Mouse (Mus musculus): Measurements from ENCODE around the gene Ccdc71.

Ccdc71 gene

DNA sequence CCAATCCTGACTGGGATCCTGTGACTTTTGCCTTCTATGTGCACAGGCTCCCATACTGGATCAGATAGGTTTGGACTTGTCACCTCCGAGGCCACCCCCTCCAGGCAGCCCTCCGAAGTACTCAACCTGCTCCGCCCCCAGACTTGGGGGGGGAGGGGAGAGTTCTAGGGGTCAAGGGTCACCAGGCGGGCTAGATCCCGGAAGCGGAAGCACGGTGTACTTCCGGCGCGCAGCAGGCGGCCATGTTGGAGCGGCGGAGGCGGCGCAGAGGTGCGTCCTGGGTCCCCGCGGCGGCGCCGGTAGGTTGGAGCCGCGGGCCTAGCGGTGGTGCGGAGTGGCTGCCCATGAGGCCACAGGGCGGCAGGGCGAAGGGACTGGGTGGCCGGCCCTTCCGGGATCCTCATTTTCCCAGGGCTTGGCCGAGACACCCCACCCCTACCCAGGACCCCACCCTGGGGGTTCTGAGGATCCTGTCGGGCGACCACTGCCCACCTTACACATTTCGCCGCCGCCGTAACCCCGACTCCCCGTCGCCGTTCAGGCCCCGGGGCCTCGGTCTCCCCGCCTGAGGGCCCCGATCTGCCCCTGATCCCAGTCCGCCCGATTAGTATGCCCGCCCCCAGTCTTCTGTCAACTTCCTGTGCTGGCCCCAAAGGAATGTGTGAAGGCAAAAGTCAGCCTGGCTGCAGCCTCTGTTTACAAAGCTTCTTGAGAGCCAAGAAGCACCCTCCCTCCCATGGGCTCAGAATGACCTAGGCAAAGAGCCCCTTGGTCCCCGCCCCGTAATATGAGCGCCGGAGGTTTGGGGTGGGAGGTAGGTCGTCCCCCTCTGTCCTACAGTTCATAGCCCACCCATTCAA, at the start of gene Ccdc71:
Gene Ccdc71, plus strand, starts transcription at position 209 of the 860 bp plus-strand sequence.
- DNase-seq: peak; percentile 92

DNA sequence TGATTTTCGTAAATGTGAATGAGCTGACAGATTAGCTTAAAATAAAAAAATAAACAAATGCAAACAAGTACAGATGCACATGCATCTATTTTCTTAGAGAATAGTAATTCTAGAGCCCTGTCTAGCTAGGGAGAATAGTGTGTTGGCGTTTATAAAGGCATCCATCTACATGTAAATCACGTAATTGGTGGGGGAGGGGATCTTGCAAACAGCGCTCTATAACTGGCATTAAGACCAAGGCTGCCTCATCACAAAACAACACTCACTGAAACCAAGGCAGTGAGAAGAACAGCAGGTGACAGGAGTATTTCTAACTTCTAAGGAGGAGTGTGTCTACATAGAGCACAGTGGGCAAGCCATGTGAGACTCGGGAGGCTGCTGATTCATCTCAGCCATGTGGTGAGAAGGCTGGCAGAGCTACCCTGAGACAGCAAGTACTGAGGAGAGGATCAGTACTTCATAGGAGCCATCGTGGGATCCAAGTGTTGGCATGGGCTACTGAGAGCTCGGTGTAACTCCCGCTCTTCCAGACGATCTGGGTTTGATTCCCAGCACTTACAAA, 48.9 kb upstream of the Ccdc71 start:
- no peak for DNase-seq

DNA sequence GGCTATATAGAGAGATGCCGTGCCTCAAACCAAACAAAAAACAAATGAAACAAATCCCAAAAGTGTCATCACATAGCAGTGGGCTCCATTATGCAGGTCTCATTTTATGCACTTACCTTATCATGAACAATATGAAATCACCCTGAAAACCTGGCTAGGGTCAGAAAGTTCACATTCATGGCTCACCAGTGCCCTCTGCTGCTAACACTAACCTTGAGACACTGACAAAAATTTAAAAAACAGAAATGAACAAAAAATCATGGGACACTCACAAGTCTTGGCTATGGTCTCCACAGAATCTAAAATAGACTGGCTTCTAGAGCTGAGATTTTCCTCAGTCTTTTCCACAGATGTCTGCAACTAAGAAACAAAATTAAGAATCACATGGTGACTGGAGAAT, 48.1 kb upstream of the Ccdc71 start:
- DNase-seq: peak; percentile 38

DNA sequence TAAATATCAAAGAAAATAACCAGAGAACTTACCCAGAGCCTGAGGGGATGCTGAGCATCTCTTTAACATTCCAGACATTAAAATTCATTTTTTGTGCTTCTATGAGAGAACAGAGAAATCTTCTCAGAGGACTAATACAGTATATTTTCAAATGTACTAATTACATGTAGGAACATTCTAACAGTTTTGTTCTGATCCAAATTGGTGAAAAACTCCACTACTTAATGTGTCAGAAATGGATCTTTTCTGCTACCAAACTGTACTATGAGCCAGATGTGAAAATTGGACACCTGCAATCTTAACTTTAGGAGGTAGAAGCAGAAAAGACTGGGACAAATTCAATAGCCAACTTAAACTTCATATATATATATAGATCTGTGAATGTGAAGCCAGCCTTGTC, 31.9 kb upstream of the Ccdc71 start, which contains the start of gene Ccdc36:
Gene Ccdc36, minus strand, starts transcription at position 101 of the 400 bp plus-strand sequence.
- no peak for DNase-seq

DNA sequence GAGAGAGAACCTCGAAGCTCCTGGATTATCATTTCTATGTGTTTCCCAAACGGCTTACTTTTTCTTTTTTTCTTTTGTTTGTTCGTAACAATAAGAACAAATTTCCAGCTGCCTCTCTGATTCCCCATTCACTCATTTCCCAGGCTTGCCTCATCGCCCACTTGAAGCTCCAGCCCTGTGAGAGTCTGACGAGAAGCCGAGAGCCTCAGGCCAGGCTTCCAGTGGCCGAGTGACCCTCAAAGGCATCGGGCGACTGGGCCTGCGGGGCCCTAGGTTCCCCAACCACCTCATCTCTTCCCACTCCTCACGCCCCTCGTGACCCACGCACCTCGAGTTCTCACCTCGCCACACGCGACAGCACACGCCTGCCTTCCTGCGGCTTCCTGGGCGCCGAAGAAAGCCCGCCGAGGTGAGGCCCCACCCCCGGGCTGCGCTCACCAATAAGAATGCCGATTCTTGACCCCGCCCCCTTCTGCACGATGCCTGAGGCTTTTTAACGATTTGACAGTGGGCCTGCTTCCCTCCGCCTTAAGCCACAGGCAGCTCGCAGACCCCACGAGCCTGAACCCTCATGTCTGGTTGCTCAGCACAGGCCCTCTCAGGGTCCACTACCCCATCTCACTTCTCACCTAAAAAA, 28.8 kb upstream of the Ccdc71 start:
- peak; percentile 55 for DNase-seq

DNA sequence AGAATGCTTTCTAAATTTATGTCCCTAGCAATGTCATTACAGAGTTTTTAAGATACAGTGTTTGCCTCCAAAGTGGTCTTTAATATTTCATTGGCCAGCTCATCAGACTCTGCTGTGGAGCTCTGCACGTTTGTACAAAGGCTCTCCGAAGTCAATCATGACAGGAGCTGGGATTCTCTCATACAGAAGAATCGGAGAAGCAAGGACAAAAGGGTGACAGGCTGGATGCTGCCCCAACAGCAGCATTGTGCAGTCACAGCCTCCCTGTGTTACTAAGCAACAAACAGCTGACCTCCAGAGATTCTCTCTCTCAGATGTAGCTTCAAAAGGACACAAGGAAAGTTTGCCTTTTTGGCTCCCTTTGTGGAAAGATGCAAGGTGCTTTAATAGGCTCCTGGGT, 24.1 kb upstream of the Ccdc71 start, which contains the start of gene BC048562:
Gene BC048562, plus strand, starts transcription at position 301 of the 400 bp plus-strand sequence.
- no peak for DNase-seq

DNA sequence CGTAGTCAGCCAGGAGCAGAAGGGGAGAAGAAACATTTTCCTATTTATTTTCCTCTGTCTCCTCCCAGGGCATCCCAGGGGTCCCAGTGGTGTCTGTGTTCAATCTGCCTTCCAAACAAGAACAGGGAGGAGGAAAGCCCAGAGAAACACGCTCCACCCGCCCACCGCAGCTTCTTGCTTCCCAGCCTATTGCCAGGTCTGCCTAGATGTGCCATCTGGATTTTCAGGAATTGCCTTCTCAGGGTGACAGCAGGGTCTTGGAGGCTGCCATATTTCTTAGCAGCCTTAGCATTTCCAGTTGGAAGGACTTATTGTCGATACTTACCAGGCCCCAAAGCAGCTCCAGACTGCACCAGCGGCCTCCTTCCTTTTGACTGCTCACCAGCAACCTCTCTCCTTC, 21.2 kb upstream of the Ccdc71 start:
- no peak for DNase-seq

DNA sequence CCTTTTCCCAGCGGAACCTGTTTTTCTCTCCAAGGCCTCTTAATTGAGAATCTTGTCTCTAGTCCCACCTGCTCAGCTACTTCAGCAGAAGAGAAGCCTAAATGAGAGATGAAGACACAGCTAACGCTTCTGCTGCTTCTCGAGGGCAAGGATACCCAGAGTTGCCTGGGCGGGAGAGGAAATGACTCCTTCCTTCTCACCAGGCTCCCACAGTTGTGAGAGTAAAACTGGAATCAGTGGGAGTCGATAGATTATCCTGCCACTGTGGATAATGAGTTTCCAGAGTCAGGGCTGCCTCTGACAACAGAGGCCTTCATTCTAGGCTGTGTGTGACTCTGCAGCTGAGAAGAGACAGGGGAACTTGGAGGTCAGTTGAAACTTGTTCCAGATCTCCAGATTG, 19.8 kb upstream of the Ccdc71 start:
- no peak for DNase-seq

DNA sequence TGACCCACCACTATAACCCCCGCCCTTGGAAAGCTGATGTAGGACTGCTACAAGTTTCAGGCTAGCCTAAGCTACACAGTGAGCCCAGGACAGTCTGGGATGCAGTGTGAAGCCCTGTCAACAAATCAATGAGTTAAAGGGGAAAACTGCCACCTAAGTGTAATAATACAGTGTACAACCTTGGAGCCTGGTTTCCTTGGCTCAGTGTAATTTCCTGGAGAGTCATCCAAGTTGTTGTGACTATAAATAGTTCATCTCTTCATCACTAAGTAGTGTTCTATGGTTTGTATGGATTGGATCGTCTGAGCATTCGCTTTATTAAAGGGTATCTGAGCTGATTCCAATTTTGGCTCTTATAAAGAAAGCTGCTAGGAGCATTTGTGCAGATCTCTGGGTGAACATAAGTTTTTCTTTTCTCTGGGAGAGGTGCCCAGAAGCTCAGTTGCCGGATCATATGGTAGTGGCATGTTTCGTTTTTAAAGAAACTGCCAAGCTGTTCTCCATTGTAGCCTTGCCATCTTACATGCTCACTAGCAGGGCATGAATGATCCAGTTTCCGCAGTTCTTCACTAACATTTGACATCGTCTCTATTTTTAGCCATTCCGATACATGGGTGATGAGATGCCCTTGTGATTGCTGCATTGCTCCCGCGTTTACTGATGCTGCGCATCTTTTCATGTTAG, 18.9 kb upstream of the Ccdc71 start:
- DNase-seq: no peak

DNA sequence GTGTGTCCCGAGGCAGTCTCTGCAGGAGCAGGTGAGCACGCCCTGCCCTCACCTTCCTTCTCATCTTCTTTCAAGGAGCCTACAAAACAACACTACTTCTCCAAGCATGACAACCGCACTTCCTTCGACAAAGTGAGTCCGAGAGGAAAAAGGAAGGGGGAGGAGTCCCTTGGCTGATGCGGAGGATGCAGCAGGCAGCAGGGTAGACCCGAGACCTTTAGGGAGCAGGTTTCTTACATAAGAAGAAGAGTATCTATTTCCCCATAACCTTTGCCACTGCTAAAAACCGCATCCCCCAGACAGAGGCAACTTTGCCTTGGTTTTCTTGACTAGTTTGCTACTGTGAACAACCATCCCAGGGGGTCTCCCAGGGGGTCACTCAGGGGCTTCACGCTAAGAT, 15.2 kb upstream of the Ccdc71 start:
- peak; percentile 5 for DNase-seq

DNA sequence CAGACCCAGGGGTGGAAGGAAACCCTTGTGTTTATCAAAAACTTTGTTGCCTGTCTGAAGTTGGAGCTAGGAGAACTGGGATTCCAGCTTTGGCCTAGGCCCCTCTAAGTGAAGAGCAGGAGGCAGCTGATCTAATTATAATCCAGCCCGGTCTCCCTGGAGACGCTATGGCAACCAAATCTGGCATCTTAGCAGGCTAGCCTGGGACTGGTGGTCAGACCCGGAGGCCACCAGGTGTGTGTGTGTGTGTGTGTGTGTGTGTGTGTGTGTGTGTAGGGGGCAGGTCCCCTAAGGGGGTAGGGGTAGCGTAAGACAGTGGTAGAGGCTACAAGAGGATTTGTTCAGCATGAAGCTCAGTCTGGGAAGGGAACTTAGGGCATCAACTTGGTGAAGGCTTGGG, 10.5 kb upstream of the Ccdc71 start:
- peak; percentile 54 for DNase-seq

DNA sequence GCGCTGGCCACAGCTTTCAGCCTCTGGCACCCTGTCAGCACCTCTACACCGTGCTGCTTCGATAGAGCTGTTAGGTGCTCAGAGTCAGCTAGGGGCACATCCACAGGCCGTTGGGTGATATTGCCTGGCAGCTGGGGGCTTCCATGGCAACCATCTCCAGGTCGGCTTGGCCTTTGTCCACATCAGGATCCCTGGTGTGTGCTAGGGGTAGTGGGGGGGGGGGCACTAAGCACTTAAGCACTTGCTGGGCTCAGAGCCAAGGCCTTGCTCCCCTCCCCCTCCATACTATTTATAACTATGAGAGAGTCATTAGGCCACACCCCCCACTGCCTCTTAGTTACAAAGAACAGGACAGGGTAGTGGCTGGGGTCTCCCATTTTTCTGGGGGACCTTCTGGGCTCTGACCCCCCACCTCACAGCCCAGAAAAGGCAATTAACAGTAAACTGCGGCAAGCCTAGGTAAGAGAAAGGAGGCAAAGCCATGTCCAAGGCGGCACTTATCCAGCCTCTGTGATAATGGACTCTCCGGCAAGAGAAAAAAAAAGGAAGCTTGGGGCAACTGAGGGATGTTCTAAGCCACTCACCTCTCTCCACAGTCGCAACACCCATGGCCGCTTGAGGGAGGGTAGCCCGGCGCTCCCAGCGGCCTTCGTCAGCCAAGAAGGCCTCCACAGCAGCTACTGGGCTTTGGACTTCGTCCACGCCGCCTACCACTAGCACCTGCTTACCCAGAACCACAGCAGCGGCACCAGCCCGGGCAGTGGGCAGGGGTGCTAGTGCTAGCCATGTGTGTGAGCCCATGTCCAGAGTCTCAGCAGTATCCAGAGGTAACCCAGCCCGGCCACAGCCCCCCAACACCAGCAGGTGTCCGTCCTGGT, 9.8 kb upstream of the Ccdc71 start:
- peak; percentile 76 for DNase-seq

DNA sequence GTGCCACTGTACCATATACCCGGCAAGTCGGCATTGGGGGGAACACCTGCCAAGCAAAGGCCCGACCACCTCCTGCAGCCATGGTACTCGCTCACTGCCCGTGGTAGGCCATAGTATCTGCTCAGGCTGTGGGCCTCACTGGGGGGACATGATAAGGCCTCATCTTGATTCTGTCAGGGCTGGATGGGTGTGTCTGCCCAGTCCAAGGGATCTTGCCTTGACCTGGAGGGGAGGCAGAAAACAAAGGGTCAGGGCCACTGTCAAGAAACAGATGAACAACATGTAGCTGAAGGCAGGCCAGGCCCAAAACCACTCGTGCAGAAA, 9.2 kb upstream of the Ccdc71 start:
- no peak for DNase-seq

DNA sequence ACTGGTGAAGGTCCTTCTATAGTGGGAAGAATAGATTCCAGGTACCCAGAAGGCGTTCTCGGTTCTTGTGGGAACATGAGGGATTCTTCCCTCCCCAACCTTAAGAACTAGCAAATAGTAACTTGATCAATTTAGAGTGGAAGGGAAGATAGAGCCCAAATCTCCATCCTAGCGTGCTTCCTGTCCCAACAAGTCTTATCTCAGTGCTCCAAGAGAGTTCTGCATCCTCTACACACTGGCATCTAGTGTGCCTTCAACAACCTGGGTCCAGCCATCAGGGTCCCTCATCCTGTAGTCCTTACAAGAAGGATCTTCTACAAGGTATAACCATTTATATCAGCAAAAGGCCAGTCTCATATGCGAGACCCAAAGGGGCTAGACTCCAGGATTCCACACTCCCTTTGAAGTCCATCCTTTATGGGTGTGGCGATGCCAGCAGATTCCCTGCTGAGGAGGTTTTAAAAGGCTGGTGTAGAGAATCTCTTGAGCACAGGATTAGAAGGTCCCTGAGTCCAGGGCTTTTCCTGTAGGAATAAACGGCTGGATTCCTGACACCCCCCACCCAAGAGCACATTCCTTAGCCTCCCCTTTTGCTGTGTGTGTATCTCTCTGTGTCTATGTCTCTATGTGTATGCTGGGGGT, 8.7 kb upstream of the Ccdc71 start:
- DNase-seq: no peak

DNA sequence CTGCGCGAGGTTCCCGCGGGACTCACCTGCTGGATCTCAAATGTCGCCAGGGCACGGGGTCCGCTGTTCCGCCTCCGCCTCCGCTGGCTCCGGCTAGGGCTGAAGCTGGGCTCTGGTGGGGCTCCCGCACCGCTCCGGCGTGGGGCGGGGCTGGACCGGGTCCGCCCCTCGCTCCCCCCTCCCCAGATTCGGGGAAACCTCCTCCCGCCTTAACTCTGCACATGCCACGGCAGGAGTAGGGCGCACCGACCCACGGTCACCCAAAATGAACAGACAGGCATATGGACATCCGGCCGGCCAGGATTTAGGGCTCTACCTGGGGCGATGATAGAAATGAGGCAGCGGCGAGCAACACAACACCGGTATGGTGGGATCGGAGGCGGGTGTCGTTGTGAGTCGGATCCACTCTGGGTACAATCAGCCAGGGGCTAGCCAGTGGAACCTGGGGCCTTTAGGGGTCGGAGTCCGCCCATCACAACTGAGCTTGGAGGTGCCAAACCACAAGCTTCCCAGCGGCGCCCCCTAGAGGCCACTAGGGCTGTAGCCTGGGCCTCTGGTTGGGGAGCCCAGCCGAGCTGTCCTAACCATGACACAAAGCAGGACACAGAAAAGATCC, 7.9 kb upstream of the Ccdc71 start:
- peak; percentile 94 for DNase-seq

DNA sequence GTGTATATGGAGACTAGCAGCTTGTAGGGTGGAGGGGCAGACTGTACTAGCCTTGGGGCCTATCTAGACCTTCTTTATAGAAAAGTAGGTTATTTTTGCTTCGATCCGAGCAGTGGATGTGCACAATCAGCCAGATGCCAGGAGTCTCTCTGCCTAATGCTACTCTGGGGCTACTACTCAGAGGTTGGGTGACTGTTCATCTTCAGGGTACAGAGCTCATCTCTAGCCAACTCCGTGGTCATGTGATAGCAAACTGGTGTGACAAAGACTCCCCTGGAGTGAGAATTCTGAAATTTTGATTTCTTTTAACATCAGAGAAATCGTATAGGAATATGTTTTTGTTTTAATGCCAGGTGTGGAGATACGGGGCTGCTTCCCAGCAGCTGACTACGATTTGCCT, 7.4 kb upstream of the Ccdc71 start:
- no peak for DNase-seq

DNA sequence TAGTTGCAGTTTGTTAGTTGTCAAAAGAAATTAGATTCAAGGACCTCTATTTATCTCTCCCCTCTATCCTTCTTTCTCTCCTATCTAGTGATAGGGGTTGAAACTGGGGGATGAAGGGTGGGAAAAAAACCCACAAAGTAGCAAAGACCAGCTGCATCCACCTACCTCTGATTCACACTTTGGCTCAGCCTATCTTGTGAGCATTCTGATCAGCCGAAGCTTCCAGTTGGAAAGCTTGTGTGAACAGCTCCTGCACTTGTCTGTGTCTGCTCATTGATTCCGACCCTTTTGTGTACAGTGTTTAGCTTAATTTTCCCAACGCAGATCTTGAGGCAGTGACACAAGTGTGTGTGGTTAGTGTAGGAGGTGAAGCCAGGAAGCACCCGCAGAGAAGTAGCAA, 6.9 kb upstream of the Ccdc71 start:
- no peak for DNase-seq

DNA sequence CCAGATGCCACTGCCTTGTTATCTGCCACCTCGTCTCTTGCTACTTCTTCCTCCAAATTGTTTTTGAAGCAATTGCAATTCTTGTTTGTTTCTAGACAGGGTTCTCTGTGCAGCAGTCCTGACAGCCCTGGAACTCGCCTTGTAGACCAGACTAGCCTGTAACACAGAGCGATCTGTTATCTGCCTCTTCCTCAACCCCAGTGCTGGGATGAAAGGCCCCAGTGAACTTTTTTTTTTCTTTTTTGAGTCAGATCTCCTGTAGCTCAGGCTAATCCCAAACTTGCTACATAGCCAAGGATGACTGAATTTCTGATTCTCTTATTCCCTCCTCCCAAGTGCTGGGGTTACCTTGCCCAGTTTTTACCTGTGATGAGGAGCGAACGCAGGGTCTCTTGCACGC, 5.9 kb upstream of the Ccdc71 start:
- no peak for DNase-seq

DNA sequence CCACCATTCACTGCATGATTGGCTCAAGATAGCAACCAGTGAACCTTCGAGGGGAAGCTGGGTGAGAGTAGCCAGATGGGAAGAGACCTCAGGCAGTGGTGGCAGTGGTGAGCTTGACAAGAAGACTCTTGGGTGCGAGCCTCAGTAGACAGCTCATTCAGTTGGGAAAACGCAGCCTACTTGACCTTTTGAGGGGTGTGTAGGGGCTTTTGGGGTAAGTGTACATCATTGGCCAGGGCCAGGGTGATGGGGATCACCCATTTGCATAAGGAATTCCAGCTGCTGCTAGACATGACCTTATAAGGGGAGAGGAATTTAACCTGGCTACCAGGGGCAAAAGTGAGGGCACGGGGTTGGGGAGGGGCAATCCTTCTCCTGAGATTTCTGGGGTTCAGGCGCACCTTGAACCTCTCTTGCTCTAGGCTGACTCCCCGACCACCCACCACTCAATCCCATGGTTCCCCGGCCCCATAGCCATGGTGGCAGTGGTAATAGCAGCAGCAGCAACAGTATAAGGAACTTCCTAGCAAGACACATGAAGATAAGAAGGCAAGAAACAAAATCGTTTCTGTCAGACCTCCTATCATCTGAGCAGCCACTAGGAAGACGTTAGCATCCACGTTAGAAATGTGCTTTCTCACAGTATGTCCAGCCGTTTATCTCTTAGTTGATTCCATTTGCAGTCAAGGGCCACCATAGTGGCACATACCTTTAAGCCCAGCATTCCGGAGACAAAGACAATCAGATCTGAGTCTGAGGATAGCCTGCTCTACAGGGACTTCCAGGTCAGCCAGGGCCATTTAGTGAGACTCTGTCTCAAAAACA, 4.4 kb upstream of the Ccdc71 start:
- no peak for DNase-seq

DNA sequence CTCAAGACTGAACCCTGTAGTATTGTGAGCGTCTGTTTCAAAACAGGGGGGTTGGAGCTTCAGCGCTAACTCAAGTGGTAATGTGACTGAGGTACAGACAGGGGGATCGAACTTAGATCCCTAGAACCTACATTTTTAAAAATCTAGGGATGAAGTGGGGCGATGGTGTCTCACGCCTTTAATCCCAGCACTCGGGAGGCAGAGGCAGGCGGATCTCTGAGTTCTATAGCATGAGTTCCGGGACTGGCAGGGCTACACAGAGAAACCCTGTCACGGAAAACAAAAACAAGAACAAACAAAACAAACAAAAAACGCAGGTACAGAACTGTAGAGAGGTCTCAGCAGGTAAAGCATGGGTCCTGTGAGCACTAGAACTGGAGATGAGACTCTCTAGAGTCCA, 3.4 kb upstream of the Ccdc71 start:
- no peak for DNase-seq

DNA sequence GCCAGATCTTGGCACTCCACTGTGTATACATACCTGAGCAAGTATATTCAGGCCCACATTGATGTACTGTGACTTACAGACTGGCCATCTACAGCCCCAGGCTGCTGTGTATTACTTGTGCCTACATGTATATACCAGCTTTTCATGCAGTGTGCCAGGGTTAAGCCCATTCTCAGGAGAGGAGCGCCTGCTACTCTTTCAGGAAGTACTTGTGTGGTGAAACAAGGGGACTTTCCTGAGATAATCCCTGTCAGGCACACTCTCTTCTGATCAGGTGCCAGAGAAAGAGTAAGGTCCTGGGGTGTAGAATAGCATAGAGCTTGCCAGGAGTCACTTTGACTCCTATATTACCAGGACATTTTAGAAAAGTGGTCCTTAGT, 398 bp upstream of the Ccdc71 start:
- no peak for DNase-seq
